Comparison of ENCODE assay signal across 25 mouse cellular contexts in genomic region chr6:124364328-124364727, GRCm38 (mm10). TPM values are rescaled to one million over a fixed set of nuclear protein-coding genes. Genes with fewer than 3 reads are reported as not detected.
DNase-seq lines count a peak whose midpoint lies in the region; ATAC-seq and TF ChIP-seq lines count a peak whose summit lies in the region.
"Had no signal": no experiment of that assay in that cellular context is flagged by ENCODE, and none has a peak within 500 bp of the region (broad histone marks: within the 10 kb centered on the region; RNA-seq: fewer than 3 reads in every experiment).

No protein-coding gene starts in this region.

- no peak for ATAC-seq in intestine, postnatal 0 days
- no peak for ATAC-seq in intestine, embryonic 16.5 days
- ATAC-seq in midbrain, postnatal 0 days (ENCODE audit: low FRiP score) = no peak
- ATAC-seq in midbrain, embryonic 15.5 days (replicated peaks) = no peak
- ATAC-seq: forebrain, postnatal 0 days; liver, embryonic 12.5 days; midbrain, embryonic 13.5 days; Patski had no signal

- 53% methylated on average over 5 of the region's 5 CpGs for WGBS in intestine, postnatal 0 days
- 52% methylated on average over 5 of the region's 5 CpGs for WGBS in intestine, embryonic 16.5 days
- 63% methylated on average over 5 of the region's 5 CpGs for WGBS in midbrain, postnatal 0 days
- WGBS in midbrain, embryonic 15.5 days = 59% methylated on average over 5 of the region's 5 CpGs

- no peaks in the 10 kb centered on the region for H3K4me1 ChIP-seq in intestine, postnatal 0 days (replicated peaks; ENCODE audit: control insufficient read depth, insufficient read depth, low read length)
- H3K4me1 ChIP-seq in intestine, embryonic 16.5 days (ENCODE audit: control insufficient read depth, insufficient read depth, low read length) = no peaks in the 10 kb centered on the region
- H3K4me1 ChIP-seq in midbrain, postnatal 0 days (ENCODE audit: insufficient read depth, low read length) = no peaks in the 10 kb centered on the region
- no peaks in the 10 kb centered on the region for H3K4me1 ChIP-seq in midbrain, embryonic 15.5 days
- H3K4me1 ChIP-seq: forebrain, embryonic 10.5 days; heart, embryonic 12.5 days; hindbrain, embryonic 15.5 days; limb, embryonic 10.5 days; liver, embryonic 12.5 days; midbrain, embryonic 13.5 days had no signal

- no peaks in the 10 kb centered on the region for H3K9me3 ChIP-seq in intestine, postnatal 0 days (ENCODE audit: control insufficient read depth)
- H3K9me3 ChIP-seq in intestine, embryonic 16.5 days (ENCODE audit: control insufficient read depth, low read length) = no peaks in the 10 kb centered on the region
- H3K9me3 ChIP-seq in midbrain, postnatal 0 days (ENCODE audit: low read length) = no peaks in the 10 kb centered on the region
- H3K9me3 ChIP-seq in midbrain, embryonic 15.5 days = no peaks in the 10 kb centered on the region
- H3K9me3 ChIP-seq: forebrain, embryonic 10.5 days; heart, embryonic 12.5 days; hindbrain, embryonic 15.5 days; limb, embryonic 10.5 days; liver, embryonic 12.5 days; midbrain, embryonic 13.5 days had no signal

- peak; percentile 40 for TF ChIP-seq CTCF in intestine, postnatal 0 days (IDR thresholded peaks at IDR 0.05; ENCODE audit: low read depth)
- peak; percentile 3; the same call in 1 of the 2 replicates for TF ChIP-seq CTCF in midbrain, postnatal 0 days (IDR thresholded peaks at IDR 0.05)

- no peak for DNase-seq in midbrain, postnatal 0 days (ENCODE audit: low spot score)
- DNase-seq in brain, adult 2 months (ENCODE audit: low read depth, low spot score) = peak; percentile 16
- no peak for DNase-seq in right cerebral cortex, postnatal 25 days
- DNase-seq in heart, postnatal 10 days = no peak
- DNase-seq: adrenal gland, postnatal 25 days; B cell, adult 2 months; cerebellum, adult 18-20 months; cerebellum, postnatal 25 days; forebrain, postnatal 0 days; gastrocnemius, adult 2 months; heart, postnatal 36 days; kidney, adult 11 months; kidney, postnatal 14 days; thymus, postnatal 25 days had no signal

- H3K9ac ChIP-seq in intestine, postnatal 0 days (ENCODE audit: low read depth, low read length) = no peak overlapping the region
- H3K9ac ChIP-seq in intestine, embryonic 16.5 days (ENCODE audit: low read depth, low read length) = no peak overlapping the region
- no peak overlapping the region for H3K9ac ChIP-seq in midbrain, postnatal 0 days (replicated peaks; ENCODE audit: low read length, poor library complexity, severe bottlenecking)
- H3K9ac ChIP-seq in midbrain, embryonic 15.5 days = no peak overlapping the region
- H3K9ac ChIP-seq: forebrain, postnatal 0 days; heart, embryonic 12.5 days; hindbrain, embryonic 15.5 days; liver, embryonic 12.5 days; midbrain, embryonic 13.5 days had no signal

- H3K36me3 ChIP-seq in intestine, postnatal 0 days (ENCODE audit: control insufficient read depth, insufficient read depth) = no peaks in the 10 kb centered on the region
- no peaks in the 10 kb centered on the region for H3K36me3 ChIP-seq in intestine, embryonic 16.5 days (ENCODE audit: control insufficient read depth, insufficient read depth, low read length)
- no peaks in the 10 kb centered on the region for H3K36me3 ChIP-seq in midbrain, postnatal 0 days (ENCODE audit: insufficient read depth, low read length)
- H3K36me3 ChIP-seq in midbrain, embryonic 15.5 days (replicated peaks) = no peaks in the 10 kb centered on the region
- H3K36me3 ChIP-seq: forebrain, embryonic 10.5 days; heart, embryonic 12.5 days; hindbrain, embryonic 15.5 days; limb, embryonic 10.5 days; liver, embryonic 12.5 days; midbrain, embryonic 13.5 days had no signal

- H3K27me3 ChIP-seq in intestine, postnatal 0 days (replicated peaks; ENCODE audit: control insufficient read depth, insufficient read depth, low read length) = no peaks in the 10 kb centered on the region
- no peaks in the 10 kb centered on the region for H3K27me3 ChIP-seq in intestine, embryonic 16.5 days (replicated peaks; ENCODE audit: control insufficient read depth, insufficient read depth, low read length)
- no peaks in the 10 kb centered on the region for H3K27me3 ChIP-seq in midbrain, postnatal 0 days (ENCODE audit: insufficient read depth, low read length)
- no peaks in the 10 kb centered on the region for H3K27me3 ChIP-seq in midbrain, embryonic 15.5 days (replicated peaks)
- H3K27me3 ChIP-seq: heart, embryonic 12.5 days; hindbrain, embryonic 15.5 days; liver, embryonic 12.5 days; midbrain, embryonic 13.5 days had no signal

- H3K27ac ChIP-seq in intestine, postnatal 0 days (ENCODE audit: low read depth, low read length) = no peak overlapping the region
- H3K27ac ChIP-seq in intestine, embryonic 16.5 days (ENCODE audit: low read length) = no peak overlapping the region
- no peak overlapping the region for H3K27ac ChIP-seq in midbrain, postnatal 0 days (ENCODE audit: low read depth, low read length)
- no peak overlapping the region for H3K27ac ChIP-seq in midbrain, embryonic 15.5 days
- H3K27ac ChIP-seq: forebrain, embryonic 10.5 days; gastrocnemius, adult 2 months; hindbrain, embryonic 15.5 days; limb, embryonic 10.5 days; liver, embryonic 12.5 days; midbrain, embryonic 13.5 days had no signal

- no peak overlapping the region for H3K4me2 ChIP-seq in intestine, postnatal 0 days (replicated peaks; ENCODE audit: low read depth)
- H3K4me2 ChIP-seq in intestine, embryonic 16.5 days (ENCODE audit: low read depth, low read length) = no peak overlapping the region
- H3K4me2 ChIP-seq in midbrain, postnatal 0 days (ENCODE audit: low read depth, low read length, poor library complexity, severe bottlenecking) = no peak overlapping the region
- H3K4me2 ChIP-seq in midbrain, embryonic 15.5 days = no peak overlapping the region
- H3K4me2 ChIP-seq: heart, embryonic 12.5 days; hindbrain, embryonic 15.5 days; liver, embryonic 12.5 days; midbrain, embryonic 13.5 days had no signal

- intact Hi-C loops in heart, postnatal 10 days (cut with DNase I) = no loop called here

- H3K4me3 ChIP-seq in intestine, postnatal 0 days (ENCODE audit: low read depth, low read length) = no peak overlapping the region
- no peak overlapping the region for H3K4me3 ChIP-seq in intestine, embryonic 16.5 days (ENCODE audit: low read length)
- H3K4me3 ChIP-seq in midbrain, postnatal 0 days (ENCODE audit: low read depth, low read length) = no peak overlapping the region
- H3K4me3 ChIP-seq in midbrain, embryonic 15.5 days = no peak overlapping the region
- H3K4me3 ChIP-seq: forebrain, embryonic 10.5 days; gastrocnemius, adult 2 months; heart, embryonic 12.5 days; hindbrain, embryonic 15.5 days; limb, embryonic 10.5 days; liver, embryonic 12.5 days; midbrain, embryonic 13.5 days; myocyte had no signal

RNA-seq across cellular contexts. Expression of gene Pex5, which starts 50.5 kb away (rescaled TPM):
- 30.1 and 33.6 TPM in 2 replicates for polyA plus RNA-seq in intestine, postnatal 0 days (2015; fragmentation: Nextera tagmentation; extraction: Ambion mirVana)
- polyA plus RNA-seq in intestine, embryonic 16.5 days (2015; fragmentation: Nextera tagmentation; extraction: Ambion mirVana) = 47.4 and 48.5 TPM in 2 replicates
- 73.2 and 78.9 TPM in 2 replicates for total RNA-seq in midbrain, postnatal 0 days (2014; rRNA removed)
- polyA plus RNA-seq in midbrain, postnatal 0 days (2015; fragmentation: Nextera tagmentation; extraction: Ambion mirVana) = 52.9 and 53.1 TPM in 2 replicates
- polyA plus RNA-seq in midbrain, embryonic 15.5 days (2015; fragmentation: Nextera tagmentation; extraction: Ambion mirVana) = 77.3 and 83.5 TPM in 2 replicates
- 10 to 100 TPM; 28.3 to 31.9 TPM for total RNA-seq in heart, postnatal 10 days (2021)

RNA-seq across cellular contexts. Expression of gene Cd163, which starts 59.9 kb away (rescaled TPM):
- 0.51 and 0.63 TPM in 2 replicates for polyA plus RNA-seq in intestine, postnatal 0 days (2015; fragmentation: Nextera tagmentation; extraction: Ambion mirVana)
- 0.43 and 0.49 TPM in 2 replicates for polyA plus RNA-seq in intestine, embryonic 16.5 days (2015; fragmentation: Nextera tagmentation; extraction: Ambion mirVana)
- 2.0 and 2.5 TPM in 2 replicates for total RNA-seq in midbrain, postnatal 0 days (2014; rRNA removed)
- polyA plus RNA-seq in midbrain, postnatal 0 days (2015; fragmentation: Nextera tagmentation; extraction: Ambion mirVana) = 1.6 and 1.7 TPM in 2 replicates
- polyA plus RNA-seq in midbrain, embryonic 15.5 days (2015; fragmentation: Nextera tagmentation; extraction: Ambion mirVana) = 0.88 and 0.95 TPM in 2 replicates
- total RNA-seq in heart, postnatal 10 days (2021) = 1 to 10 TPM; 4.7 to 9.7 TPM
- polyA plus RNA-seq: forebrain, embryonic 10.5 days; heart, embryonic 12.5 days; limb, embryonic 10.5 days; Patski had no signal
